Comparison of ENCODE assay signal across 9 mouse cellular contexts in the genomic region with DNA sequence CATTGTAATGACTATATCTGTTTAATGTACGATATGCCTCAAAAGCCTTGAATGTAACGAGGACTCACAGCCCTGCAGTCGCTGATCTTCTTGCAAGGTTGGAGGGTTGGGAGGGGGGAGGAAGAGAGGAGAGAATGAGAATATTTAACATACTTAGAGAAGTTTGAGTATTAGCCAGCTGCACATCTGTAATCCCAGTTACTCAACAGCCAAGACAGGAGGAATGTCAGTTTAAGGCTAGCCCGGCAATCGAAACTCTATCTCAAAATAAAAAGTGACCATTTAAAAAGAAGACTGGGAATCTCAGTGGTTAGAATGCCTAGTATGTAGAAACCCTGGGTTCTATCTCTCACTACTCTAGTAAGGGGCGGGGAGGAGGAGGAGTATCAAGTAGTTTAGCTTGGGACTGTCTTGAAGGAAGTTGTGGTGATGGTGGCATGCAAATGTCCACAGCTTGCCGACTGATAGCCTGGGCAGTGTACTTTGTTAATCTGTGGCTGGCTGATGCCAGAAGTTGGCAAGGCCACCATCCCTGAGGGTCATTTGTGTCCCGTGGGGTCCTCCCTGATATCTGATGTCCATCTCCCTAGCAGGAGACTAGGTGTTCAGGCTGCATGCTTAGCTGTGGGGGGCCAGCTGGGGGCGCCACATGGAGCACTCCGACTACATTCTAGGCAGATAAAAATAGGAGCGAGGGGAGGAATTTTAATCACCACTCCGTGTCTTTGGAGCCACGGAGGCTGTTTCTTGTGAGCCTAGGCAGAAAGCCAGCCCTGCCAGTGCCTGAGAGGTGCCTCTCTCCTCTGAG. TPM values are rescaled to one million over a fixed set of nuclear protein-coding genes. Genes with fewer than 3 reads are reported as not detected.
DNase-seq lines count a peak whose midpoint lies in the region; ATAC-seq lines count a peak whose summit lies in the region.
"Had no signal": no experiment of that assay in that cellular context is flagged by ENCODE, and none has a peak within 500 bp of the region (broad histone marks: within the 10 kb centered on the region; RNA-seq: fewer than 3 reads in every experiment).

No protein-coding gene starts in this region.

- ATAC-seq in midbrain, embryonic 13.5 days = no peak
- ATAC-seq in midbrain, embryonic 11.5 days (ENCODE audit: low FRiP score) = no peak

- no peak overlapping the region for H3K9ac ChIP-seq in midbrain, embryonic 13.5 days (replicated peaks)
- H3K9ac ChIP-seq in midbrain, embryonic 11.5 days (ENCODE audit: low read length) = no peak overlapping the region

- 63% methylated on average over 13 of the region's 13 CpGs for WGBS in midbrain, embryonic 13.5 days
- WGBS in midbrain, embryonic 11.5 days = 68% methylated on average over 13 of the region's 13 CpGs

- H3K36me3 ChIP-seq in midbrain, embryonic 13.5 days = no peaks in the 10 kb centered on the region
- H3K36me3 ChIP-seq in midbrain, embryonic 11.5 days (ENCODE audit: control insufficient read depth, insufficient read depth, low read length) = no peaks in the 10 kb centered on the region

- H3K27me3 ChIP-seq in midbrain, embryonic 13.5 days = no peaks in the 10 kb centered on the region
- H3K27me3 ChIP-seq in midbrain, embryonic 11.5 days (ENCODE audit: control insufficient read depth, insufficient read depth, low read length) = no peaks in the 10 kb centered on the region

- H3K4me1 ChIP-seq in midbrain, embryonic 13.5 days (replicated peaks) = peaks cover 64% of the 10 kb centered on the region
- peaks cover 10% of the 10 kb centered on the region for H3K4me1 ChIP-seq in midbrain, embryonic 11.5 days (ENCODE audit: control insufficient read depth, insufficient read depth, low read length)

- H3K27ac ChIP-seq in midbrain, embryonic 13.5 days = peak overlapping the region; percentile 8; the same call in 1 of the 2 replicates
- no peak overlapping the region for H3K27ac ChIP-seq in midbrain, embryonic 11.5 days (ENCODE audit: low read depth, low read length)
- H3K27ac ChIP-seq: macrophage had no signal

- H3K4me2 ChIP-seq in midbrain, embryonic 13.5 days (replicated peaks) = no peak overlapping the region
- H3K4me2 ChIP-seq in midbrain, embryonic 11.5 days = no peak overlapping the region

- no peaks in the 10 kb centered on the region for H3K9me3 ChIP-seq in midbrain, embryonic 13.5 days
- no peaks in the 10 kb centered on the region for H3K9me3 ChIP-seq in midbrain, embryonic 11.5 days (ENCODE audit: control insufficient read depth, low read length)

- DNase-seq in cerebellum, postnatal 10 days = peak; percentile 61 to 62
- no peak for DNase-seq in cerebellum, adult 11-12 months
- DNase-seq in midbrain, embryonic 11.5 days (ENCODE audit: low spot score, missing footprints) = no peak
- peak; percentile 59 to 61 for DNase-seq in frontal cortex, postnatal 10 days (ENCODE audit: low spot score in 2 of 2)
- peak; percentile 52 to 70 for DNase-seq in left cerebral cortex, adult 18-20 months (ENCODE audit: low spot score in 2 of 2)
- DNase-seq in naive thymus-derived CD4-positive, alpha-beta T cell, adult 2 months (ENCODE audit: low read depth) = peak; percentile 42
- no peak for DNase-seq in MN1 (ENCODE audit: low spot score)

- H3K4me3 ChIP-seq in midbrain, embryonic 13.5 days (replicated peaks) = no peak overlapping the region
- H3K4me3 ChIP-seq in midbrain, embryonic 11.5 days (ENCODE audit: low read depth, low read length) = no peak overlapping the region

RNA-seq across cellular contexts. Expression of gene Nkd1, which starts 46.4 kb away (rescaled TPM):
- polyA plus RNA-seq in midbrain, embryonic 13.5 days (2015; fragmentation: Nextera tagmentation; extraction: Ambion mirVana) = 68.4 and 79.8 TPM in 2 replicates
- 50.5 and 61.1 TPM in 2 replicates for polyA plus RNA-seq in midbrain, embryonic 11.5 days (2014; fragmentation: Nextera tagmentation; extraction: Ambion mirVana)
- 10 to 100 TPM; 13.0 to 13.8 TPM for total RNA-seq in left cerebral cortex, adult 18-20 months (2021)
- polyA plus RNA-seq: macrophage had no signal

Comparison
In these comparisons a context has a peak if more than half of its experiments do, and no peak if none do; other contexts are left out.
1. DNase-seq: peak in cerebellum, postnatal 10 days (2 of 2), frontal cortex, postnatal 10 days (2 of 2), left cerebral cortex, adult 18-20 months (2 of 2) and naive thymus-derived CD4-positive, alpha-beta T cell, adult 2 months (single experiment); none in cerebellum, adult 11-12 months (single experiment), midbrain, embryonic 11.5 days (single experiment) and MN1 (single experiment).